Mouse (Mus musculus): ENCODE measurements at regions not wholly inside any gene's neighbourhood (a gene's known extent, or its start where the extent isn't known, plus 50 kb on each side); places are given as distances from the start of the nearest gene placed in this dataset.

DNA sequence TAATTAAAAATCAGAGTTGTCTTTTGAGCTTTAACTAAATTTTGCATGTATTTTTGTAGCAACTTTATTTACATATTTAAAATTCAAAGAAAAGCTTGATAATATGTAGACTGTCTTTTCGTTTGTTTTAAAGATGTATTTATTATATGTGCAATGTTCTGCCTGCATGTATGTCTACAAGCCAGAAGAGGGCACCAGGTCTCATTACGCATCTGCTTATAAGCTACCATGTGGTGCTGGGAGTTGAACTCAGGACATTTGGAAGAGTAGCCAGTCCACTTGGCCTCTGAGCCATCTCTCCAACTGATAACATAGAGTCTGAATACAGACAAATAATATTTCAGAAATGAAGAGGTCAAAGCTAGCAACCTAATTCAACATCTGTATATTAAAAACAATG lies 1211.4 kb downstream of the 9330182O14Rik start:
- TF ChIP-seq CTCF (IDR thresholded peaks at IDR 0.05; ENCODE audit: low read depth) (no peak), EP300 (IDR thresholded peaks at IDR 0.05; ENCODE audit: low read depth) (no peak)

Data from liver, embryonic 14.5 days (tissue).